Mouse (Mus musculus) cortical plate, adult 2 months (tissue): ENCODE data around the gene Bpifa3. TPM values are rescaled to one million over a fixed set of nuclear protein-coding genes. Genes with fewer than 3 reads are reported as not detected.
"Not testable (repeated sequence)": the region's sequence is repeated elsewhere in the genome, so short reads cannot be mapped to it uniquely, and the experiment has no call there.

Experiments
- H3K27ac ChIP-seq: fragments of 200-500 bp; 2 replicates; pipeline ENCODE4 v1.5.1; 2012; ENCODE audit warnings: low read length, control low read depth, inconsistent platforms; ENCODE audit not compliant: insufficient read depth
- H3K4me1 ChIP-seq: fragments of 200-500 bp; 2 replicates; pipeline ENCODE4 v1.6.1; 2011; ENCODE audit warnings: low read length; ENCODE audit not compliant: control insufficient read depth, insufficient read depth
- H3K4me3 ChIP-seq: fragments of 200-500 bp; 2 replicates; pipeline ENCODE4 v1.5.1; 2011; ENCODE audit warnings: mild to moderate bottlenecking, low read length, control low read depth; ENCODE audit not compliant: insufficient read depth
- CTCF ChIP-seq: fragments of 200-500 bp; IDR thresholded peaks from 2 replicates; pipeline ENCODE4 v1.5.1; 2011; ENCODE audit warnings: mild to moderate bottlenecking, control low read depth, low read length; ENCODE audit not compliant: insufficient read depth; ENCODE audit errors: extremely low read depth
- POLR2A ChIP-seq: fragments of 200-500 bp; IDR thresholded peaks from 2 replicates; pipeline ENCODE4 v1.6.1; 2011; ENCODE audit warnings: mild to moderate bottlenecking, low read length, control low read depth; ENCODE audit not compliant: insufficient read depth; ENCODE audit errors: extremely low read depth
- polyA plus RNA-seq: library from polyadenylated mRNA; depleted of rRNA; stranded (reverse); fragments of >200 nt; gene quantifications from 2 replicates; pipeline ENCODE4 v1.2.3, GENCODE M21; 2012; rRNA removed

Gene Bpifa3
- polyA plus RNA-seq, 1 experiment, result not detected

- TF ChIP-seq POLR2A, result no peak
- TF ChIP-seq CTCF, result no peak
- Histone ChIP-seq H3K27ac (no peak overlapping the region), H3K4me1 (no peaks in the 10 kb centered on the region), H3K4me3 (no peak overlapping the region)
Measured at GRCm38 (mm10) chr2:154171621-154172020, 41.5 kb downstream of the Bpifa3 start.

DNA sequence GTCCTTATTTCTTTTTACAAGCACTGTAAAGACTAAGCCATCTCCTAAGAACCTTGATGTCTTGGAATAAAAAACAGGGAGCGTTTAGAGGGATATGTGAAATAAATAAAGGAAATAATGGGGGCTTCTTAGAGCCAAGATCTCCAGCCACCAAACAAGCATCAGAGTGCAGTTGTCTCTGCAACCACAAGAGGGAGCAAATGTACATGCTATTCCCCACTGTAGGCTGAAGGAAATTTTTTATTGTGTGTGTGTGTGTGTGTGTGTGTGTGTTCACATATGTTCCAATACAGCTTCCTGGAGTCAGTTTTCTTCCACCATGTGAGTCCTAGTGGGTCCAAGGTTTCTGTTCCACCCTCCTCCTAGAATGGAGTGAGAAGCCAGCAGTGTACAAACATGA, 43.2 kb downstream of the Bpifa3 start:
- TF ChIP-seq CTCF (peak; percentile 79), POLR2A (no peak)
- Histone ChIP-seq H3K4me1 (no peaks in the 10 kb centered on the region), H3K27ac (no peak overlapping the region), H3K4me3 (no peak overlapping the region)

GRCm38 (mm10) chr2:154181900-154182299, 51.8 kb downstream of the Bpifa3 start:
- not testable (repeated sequence) for H3K4me1 ChIP-seq, H3K27ac ChIP-seq, H3K4me3 ChIP-seq

DNA sequence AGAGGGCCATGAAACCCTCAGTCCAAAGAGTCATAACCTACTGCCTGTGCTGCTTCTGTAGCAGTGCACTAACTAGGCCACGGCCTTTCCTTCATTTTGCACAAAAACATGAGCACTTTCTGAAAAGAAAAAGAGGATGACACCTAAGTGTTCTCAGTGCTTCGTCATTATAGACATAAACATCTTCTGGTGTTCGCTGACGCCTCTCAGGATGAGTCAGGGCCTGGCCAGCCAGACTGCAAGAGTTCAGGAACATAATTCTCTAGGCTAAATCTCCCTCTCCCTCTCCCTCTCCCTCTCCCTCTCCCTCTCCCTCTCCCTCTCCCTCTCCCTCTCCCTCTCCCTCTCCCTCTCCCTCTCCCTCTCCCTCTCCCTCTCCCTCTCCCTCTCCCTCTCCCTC, 52.9 kb downstream of the Bpifa3 start:
- H3K4me1 ChIP-seq, H3K4me3 ChIP-seq, H3K27ac ChIP-seq: not testable (repeated sequence)

- H3K4me3 ChIP-seq, result no peak overlapping the region
- no peak for TF ChIP-seq CTCF
- TF ChIP-seq POLR2A, result no peak
- no peak overlapping the region for H3K27ac ChIP-seq
- H3K4me1 ChIP-seq, result no peaks in the 10 kb centered on the region
Measured at GRCm38 (mm10) chr2:154185319-154185718, 55.2 kb downstream of the Bpifa3 start.

DNA sequence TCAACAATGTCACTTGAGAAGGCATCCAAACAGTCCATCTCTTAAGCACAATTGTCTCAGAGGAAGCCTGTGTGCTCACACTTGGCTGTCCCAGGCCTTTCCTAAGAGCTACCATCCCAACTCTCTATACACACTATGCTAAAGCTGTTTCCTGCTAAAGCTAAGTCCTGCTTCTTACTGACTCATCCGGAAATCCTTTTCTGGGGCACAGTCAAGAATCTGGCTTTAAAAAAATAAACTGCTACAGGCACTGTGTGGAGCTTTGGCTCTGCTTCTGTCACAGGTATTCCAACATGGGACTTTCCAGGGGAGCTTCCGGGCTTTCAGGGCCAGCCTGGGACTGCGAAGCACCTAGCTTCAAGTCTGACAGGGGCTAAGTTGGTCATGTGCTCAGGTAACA, 55.6 kb downstream of the Bpifa3 start:
- Histone ChIP-seq H3K4me3 (no peak overlapping the region), H3K4me1 (no peaks in the 10 kb centered on the region), H3K27ac (no peak overlapping the region)
- no peak for TF ChIP-seq CTCF
- no peak for TF ChIP-seq POLR2A

- Histone ChIP-seq H3K4me3 (no peak overlapping the region), H3K4me1 (no peaks in the 10 kb centered on the region), H3K27ac (no peak overlapping the region)
- TF ChIP-seq CTCF, result no peak
- no peak for TF ChIP-seq POLR2A
Measured at GRCm38 (mm10) chr2:154187468-154187867, 57.3 kb downstream of the Bpifa3 start.

Other genes with a start within 250 kb of the Bpifa3 start
- gene Bpifb6, start 229.9 kb upstream of the Bpifa3 start, polyA plus RNA-seq, result not detected in 2 replicates
- not detected in 2 replicates for gene Bpifb3, start 212.1 kb upstream of the Bpifa3 start, polyA plus RNA-seq
- gene Bpifb4, start 192.1 kb upstream of the Bpifa3 start, polyA plus RNA-seq, result 0.08 TPM in 2 replicates
- not detected in 2 replicates for gene Bpifa6, start 155.4 kb upstream of the Bpifa3 start, polyA plus RNA-seq
- gene Bpifa2, start 122.1 kb upstream of the Bpifa3 start, polyA plus RNA-seq, result not detected in 2 replicates
- not detected in 2 replicates for gene Bpifa1, start 12.5 kb downstream of the Bpifa3 start, polyA plus RNA-seq
- gene Bpifa5, start 32.3 kb downstream of the Bpifa3 start, polyA plus RNA-seq, result not detected in 2 replicates
- gene Bpifb1, start 60.5 kb downstream of the Bpifa3 start, polyA plus RNA-seq, result 0.08 and 0.10 TPM in 2 replicates
- 0.21 TPM in 1 of 2 replicates, not detected in the other for gene Bpifb5, start 93.4 kb downstream of the Bpifa3 start, polyA plus RNA-seq
- gene Bpifb9a, start 127.5 kb downstream of the Bpifa3 start, polyA plus RNA-seq, result not detected in 2 replicates
- gene Bpifb9b, start 176.9 kb downstream of the Bpifa3 start, polyA plus RNA-seq, result not detected in 2 replicates
- gene Cdk5rap1, start 242.7 kb downstream of the Bpifa3 start, polyA plus RNA-seq, result 14.9 and 17.7 TPM in 2 replicates